Mouse (Mus musculus): ENCODE data around the gene Polr1a.
A peak's percentile ranks its signal among the peaks of the same experiment; 100 is the strongest.

The Polr1a gene

GRCm38 (mm10) chr6:71949721-71950120 is 40.9 kb downstream of the Polr1a start:
- DNase-seq (ENCODE audit: low spot score in 2 of 2): no peak

GRCm38 (mm10) chr6:71950592-71950991 is 41.7 kb downstream of the Polr1a start:
- DNase-seq (ENCODE audit: low spot score in 2 of 2): no peak

GRCm38 (mm10) chr6:71951192-71951591 is 42.3 kb downstream of the Polr1a start:
- DNase-seq (ENCODE audit: low spot score in 2 of 2): no peak

- no peak for DNase-seq (ENCODE audit: low spot score in 2 of 2)
These were observed 53.3 kb downstream of the Polr1a start for GRCm38 (mm10) chr6:71962119-71962518.

GRCm38 (mm10) chr6:71962706-71963105 is 53.9 kb downstream of the Polr1a start:
- DNase-seq (ENCODE audit: low spot score in 2 of 2): no peak

GRCm38 (mm10) chr6:71963561-71963960 is 54.7 kb downstream of the Polr1a start:
- no peak for DNase-seq (ENCODE audit: low spot score in 2 of 2)

- DNase-seq (ENCODE audit: low spot score in 2 of 2): no peak
These were observed 57.9 kb downstream of the Polr1a start for GRCm38 (mm10) chr6:71966683-71967303.

- DNase-seq (ENCODE audit: low spot score in 2 of 2): no peak
These were observed 59.0 kb downstream of the Polr1a start for GRCm38 (mm10) chr6:71967847-71968246.

GRCm38 (mm10) chr6:71969459-71969858 is 60.6 kb downstream of the Polr1a start:
- DNase-seq (ENCODE audit: low spot score in 2 of 2): no peak

- DNase-seq (ENCODE audit: low spot score in 2 of 2): no peak
These were observed 61.3 kb downstream of the Polr1a start for GRCm38 (mm10) chr6:71970154-71970553.

GRCm38 (mm10) chr6:71976592-71976991 is 67.7 kb downstream of the Polr1a start:
- DNase-seq (ENCODE audit: low spot score in 2 of 2): no peak

GRCm38 (mm10) chr6:71980165-71980564 is 71.3 kb downstream of the Polr1a start:
- DNase-seq (ENCODE audit: low spot score in 2 of 2): no peak

GRCm38 (mm10) chr6:71980587-71980986 is 71.7 kb downstream of the Polr1a start:
- DNase-seq (ENCODE audit: low spot score in 2 of 2): no peak

GRCm38 (mm10) chr6:71981450-71981849 is 72.6 kb downstream of the Polr1a start:
- no peak for DNase-seq (ENCODE audit: low spot score in 2 of 2)

- no peak for DNase-seq (ENCODE audit: low spot score in 2 of 2)
These were observed 77.1 kb downstream of the Polr1a start for GRCm38 (mm10) chr6:71985984-71986383.

GRCm38 (mm10) chr6:71987546-71988248 is 78.8 kb downstream of the Polr1a start:
- DNase-seq (ENCODE audit: low spot score in 2 of 2): no peak

GRCm38 (mm10) chr6:71989647-71990351 is 80.9 kb downstream of the Polr1a start:
- DNase-seq (ENCODE audit: low spot score in 2 of 2): peak in 1 of 2 experiments; percentile 19

GRCm38 (mm10) chr6:71990371-71990837 is 81.6 kb downstream of the Polr1a start:
- DNase-seq (ENCODE audit: low spot score in 2 of 2): peak in 1 of 2 experiments; percentile 20

GRCm38 (mm10) chr6:71991190-71991932 is 82.5 kb downstream of the Polr1a start:
- peak in 1 of 2 experiments; percentile 40 for DNase-seq (ENCODE audit: low spot score in 2 of 2)

GRCm38 (mm10) chr6:71991933-71992325 is 83.1 kb downstream of the Polr1a start:
- DNase-seq (ENCODE audit: low spot score in 2 of 2): no peak

GRCm38 (mm10) chr6:71994004-71994403 is 85.2 kb downstream of the Polr1a start:
- DNase-seq (ENCODE audit: low spot score in 2 of 2): no peak

GRCm38 (mm10) chr6:71995081-71995480 is 86.2 kb downstream of the Polr1a start:
- no peak for DNase-seq (ENCODE audit: low spot score in 2 of 2)

All from urinary bladder, postnatal 4 days (tissue).